Mouse (Mus musculus): Measurements from ENCODE around the gene Krt222.

DNA sequence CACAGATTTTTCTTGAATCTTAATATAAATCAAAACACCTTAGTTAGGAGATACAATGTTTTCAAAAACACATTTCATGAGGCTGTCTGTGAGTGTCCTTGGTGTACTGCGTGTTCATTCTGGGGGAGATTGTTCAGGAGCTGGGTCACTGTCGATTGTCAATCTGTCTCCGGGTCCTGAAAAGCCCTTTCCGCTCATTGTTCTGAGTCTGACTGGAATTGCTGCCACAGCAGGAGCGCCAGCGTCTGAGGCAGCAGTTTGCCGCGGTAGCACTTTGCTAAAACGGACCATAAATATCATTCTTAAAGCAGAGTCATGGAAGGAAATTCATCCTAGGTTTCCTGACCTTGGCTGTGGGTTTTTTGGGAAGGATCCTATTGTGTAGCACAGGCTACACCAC is 21.9 kb upstream of the Krt222 start:
- TF ChIP-seq CTCF (IDR thresholded peaks at IDR 0.05; ENCODE audit: low read depth) (no peak), EP300 (IDR thresholded peaks at IDR 0.05; ENCODE audit: low read depth) (no peak)
